Mouse (Mus musculus): Measurements from ENCODE around the gene Ankle1.

Ankle1 gene

GRCm38 (mm10) chr8:71405401-71406098, at the start of gene Ankle1:
TSS of gene Ankle1 (plus strand) at chr8:71406010.
- DNase-seq (ENCODE audit: low spot score): peak; percentile 94

- DNase-seq (ENCODE audit: low spot score): no peak
Observed at GRCm38 (mm10) chr8:71358026-71358425, 47.8 kb upstream of the Ankle1 start.

GRCm38 (mm10) chr8:71366771-71367528, 38.9 kb upstream of the Ankle1 start, which contains the start of gene Use1:
TSS of gene Use1 (plus strand) at chr8:71366848.
- DNase-seq (ENCODE audit: low spot score): peak; percentile 89

- DNase-seq (ENCODE audit: low spot score): no peak
Observed at GRCm38 (mm10) chr8:71367529-71368176, 38.2 kb upstream of the Ankle1 start.

GRCm38 (mm10) chr8:71368366-71368765, 37.4 kb upstream of the Ankle1 start:
- DNase-seq (ENCODE audit: low spot score): no peak

- DNase-seq (ENCODE audit: low spot score): no peak
Observed at GRCm38 (mm10) chr8:71369040-71369718, 36.6 kb upstream of the Ankle1 start.

- no peak for DNase-seq (ENCODE audit: low spot score)
Observed at GRCm38 (mm10) chr8:71370711-71371235, 35.0 kb upstream of the Ankle1 start.

GRCm38 (mm10) chr8:71371236-71371848, 34.5 kb upstream of the Ankle1 start, which contains the start of gene Ocel1:
TSS of gene Ocel1 (plus strand) at chr8:71371298.
- DNase-seq (ENCODE audit: low spot score): peak; percentile 99

GRCm38 (mm10) chr8:71372427-71372826, 33.4 kb upstream of the Ankle1 start:
- DNase-seq (ENCODE audit: low spot score): no peak

GRCm38 (mm10) chr8:71373000-71373399, 32.8 kb upstream of the Ankle1 start:
- no peak for DNase-seq (ENCODE audit: low spot score)

- no peak for DNase-seq (ENCODE audit: low spot score)
Observed at GRCm38 (mm10) chr8:71374616-71375206, 31.1 kb upstream of the Ankle1 start.

GRCm38 (mm10) chr8:71375581-71376422, 30.0 kb upstream of the Ankle1 start:
- DNase-seq (ENCODE audit: low spot score): no peak

- no peak for DNase-seq (ENCODE audit: low spot score)
Observed at GRCm38 (mm10) chr8:71376423-71377030, 29.3 kb upstream of the Ankle1 start.

- DNase-seq (ENCODE audit: low spot score): no peak
Observed at GRCm38 (mm10) chr8:71379008-71379407, 26.8 kb upstream of the Ankle1 start.

- no peak for DNase-seq (ENCODE audit: low spot score)
Observed at GRCm38 (mm10) chr8:71379512-71380075, 26.2 kb upstream of the Ankle1 start.

GRCm38 (mm10) chr8:71380178-71381171, 25.3 kb upstream of the Ankle1 start:
- DNase-seq (ENCODE audit: low spot score): no peak

GRCm38 (mm10) chr8:71381421-71381970, 24.3 kb upstream of the Ankle1 start, which contains the start of gene Nr2f6:
TSS of gene Nr2f6 (minus strand) at chr8:71381960.
- DNase-seq (ENCODE audit: low spot score): no peak

Measured in T-cell, adult 2 months (primary cell).